Mouse (Mus musculus): ENCODE data around the gene 1700061G19Rik. TPM values are rescaled to one million over a fixed set of nuclear protein-coding genes. Genes with fewer than 3 reads are reported as not detected.

Gene 1700061G19Rik
- polyA plus RNA-seq, 1 experiment from 2014 or later = 0.42 TPM

- H3K36me3 ChIP-seq = peaks cover 20% of the 10 kb centered on the region
- 92% methylated on average over 8 of the region's 8 CpGs for WGBS
These were observed 54.7 kb downstream of the 1700061G19Rik start for GRCm38 (mm10) chr17:56930026-56930425.

GRCm38 (mm10) chr17:56933395-56933794 lies 58.1 kb downstream of the 1700061G19Rik start:
- no peak for ATAC-seq (ENCODE audit: insufficient number of reproducible peaks, insufficient read depth, low FRiP score, low TSS enrichment)
- 88% methylated on average over 2 of the region's 2 CpGs for WGBS
- Histone ChIP-seq H3K27me3 (no peaks in the 10 kb centered on the region), H3K9me3 (no peaks in the 10 kb centered on the region), H3K4me3 (peak overlapping the region; percentile 97; the same call in 1 of the 2 replicates), H3K4me2 (replicated peaks) (peak overlapping the region; percentile 81), H3K27ac (no peak overlapping the region), H3K4me1 (peaks cover 30% of the 10 kb centered on the region), H3K36me3 (0 out of 2 replicates have a peak, but pooled peaks cover 4% of the 10 kb centered on the region), H3K9ac (peak overlapping the region; percentile 11)

More at GRCm38 (mm10) chr17:56930026-56930425, 54.7 kb downstream of the 1700061G19Rik start:
- no peaks in the 10 kb centered on the region for H3K27me3 ChIP-seq
- no peak overlapping the region for H3K27ac ChIP-seq
- H3K9ac ChIP-seq = no peak overlapping the region
- no peak overlapping the region for H3K4me3 ChIP-seq
- peaks cover 30% of the 10 kb centered on the region for H3K4me1 ChIP-seq
- H3K4me2 ChIP-seq (replicated peaks) = no peak overlapping the region
- no peaks in the 10 kb centered on the region for H3K9me3 ChIP-seq
- ATAC-seq (ENCODE audit: insufficient number of reproducible peaks, insufficient read depth, low FRiP score, low TSS enrichment) = no peak

- H3K36me3 ChIP-seq = 0 out of 2 replicates have a peak, but pooled peaks cover 4% of the 10 kb centered on the region
- H3K27me3 ChIP-seq = no peaks in the 10 kb centered on the region
- ATAC-seq (ENCODE audit: insufficient number of reproducible peaks, insufficient read depth, low FRiP score, low TSS enrichment) = peak; percentile 16; the same call in 1 of the 2 replicates
- 3% methylated on average over 29 of the region's 45 CpGs for WGBS
- no peaks in the 10 kb centered on the region for H3K9me3 ChIP-seq
- H3K27ac ChIP-seq = peak overlapping the region; percentile 80
- H3K4me3 ChIP-seq = peak overlapping the region; percentile 97
- peaks cover 25% of the 10 kb centered on the region for H3K4me1 ChIP-seq
- H3K4me2 ChIP-seq (replicated peaks) = peak overlapping the region; percentile 81
- peak overlapping the region; percentile 96 for H3K9ac ChIP-seq
These were observed 59.5 kb downstream of the 1700061G19Rik start for GRCm38 (mm10) chr17:56934545-56935330.

GRCm38 (mm10) chr17:56935363-56936131 lies 60.3 kb downstream of the 1700061G19Rik start, which contains the start of gene Mllt1:
Gene Mllt1, minus strand, starts transcription at chr17:56935415.
- no peaks in the 10 kb centered on the region for H3K9me3 ChIP-seq
- ATAC-seq (ENCODE audit: insufficient number of reproducible peaks, insufficient read depth, low FRiP score, low TSS enrichment) = peak; percentile 96
- peak within 1 kb of the TSS; percentile 80 for H3K27ac ChIP-seq
- H3K4me1 ChIP-seq = peaks cover 25% of the 10 kb centered on the region
- 0 out of 2 replicates have a peak, but pooled peaks cover 4% of the 10 kb centered on the region for H3K36me3 ChIP-seq
- 3% methylated on average over 67 of the region's 76 CpGs for WGBS
- H3K9ac ChIP-seq = peak within 1 kb of the TSS; percentile 96
- peak within 1 kb of the TSS; percentile 97 for H3K4me3 ChIP-seq
- no peaks in the 10 kb centered on the region for H3K27me3 ChIP-seq
- H3K4me2 ChIP-seq (replicated peaks) = peak within 1 kb of the TSS; percentile 81

- ATAC-seq (ENCODE audit: insufficient number of reproducible peaks, insufficient read depth, low FRiP score, low TSS enrichment) = no peak
These were observed 61.5 kb downstream of the 1700061G19Rik start for GRCm38 (mm10) chr17:56936731-56937130.

More at GRCm38 (mm10) chr17:56936731-56937130, 61.5 kb downstream of the 1700061G19Rik start:
- peaks cover 25% of the 10 kb centered on the region for H3K4me1 ChIP-seq
- no peaks in the 10 kb centered on the region for H3K9me3 ChIP-seq
- no peak overlapping the region for H3K27ac ChIP-seq
- H3K9ac ChIP-seq = no peak overlapping the region
- no peak overlapping the region for H3K4me3 ChIP-seq
- H3K27me3 ChIP-seq = no peaks in the 10 kb centered on the region
- no peak overlapping the region for H3K4me2 ChIP-seq (replicated peaks)
- WGBS = 93% methylated on average over 7 of the region's 7 CpGs
- 0 out of 2 replicates have a peak, but pooled peaks cover 4% of the 10 kb centered on the region for H3K36me3 ChIP-seq

Other genes starting within 250 kb of the 1700061G19Rik start
- 66.0 and 66.9 TPM in 2 replicates for gene Lonp1, start 248.6 kb upstream of the 1700061G19Rik start, polyA plus RNA-seq (2016; fragmentation: Nextera tagmentation; extraction: Ambion mirVana)
- gene Catsperd, start 247.3 kb upstream of the 1700061G19Rik start, polyA plus RNA-seq (2016; fragmentation: Nextera tagmentation; extraction: Ambion mirVana) = 0.74 and 0.88 TPM in 2 replicates
- gene Ranbp3, start 202.2 kb upstream of the 1700061G19Rik start, polyA plus RNA-seq (2016; fragmentation: Nextera tagmentation; extraction: Ambion mirVana) = 108 and 118 TPM in 2 replicates
- 371 and 409 TPM in 2 replicates for gene Ndufa11, start 157.7 kb upstream of the 1700061G19Rik start, polyA plus RNA-seq (2016; fragmentation: Nextera tagmentation; extraction: Ambion mirVana)
- 19.4 and 20.8 TPM in 2 replicates for gene Vmac, start 157.5 kb upstream of the 1700061G19Rik start, polyA plus RNA-seq (2016; fragmentation: Nextera tagmentation; extraction: Ambion mirVana)
- 10.9 and 11.9 TPM in 2 replicates for gene Nrtn, start 117.9 kb upstream of the 1700061G19Rik start, polyA plus RNA-seq (2016; fragmentation: Nextera tagmentation; extraction: Ambion mirVana)
- gene Dus3l, start 110.7 kb upstream of the 1700061G19Rik start, polyA plus RNA-seq (2016; fragmentation: Nextera tagmentation; extraction: Ambion mirVana) = 44.1 and 47.2 TPM in 2 replicates
- gene Prr22, start 105.2 kb upstream of the 1700061G19Rik start, polyA plus RNA-seq (2016; fragmentation: Nextera tagmentation; extraction: Ambion mirVana) = 1.4 TPM in 2 replicates
- gene Rfx2, start 44.5 kb upstream of the 1700061G19Rik start, polyA plus RNA-seq (2016; fragmentation: Nextera tagmentation; extraction: Ambion mirVana) = 5.5 and 5.7 TPM in 2 replicates
- gene Acsbg2, start 1.0 kb upstream of the 1700061G19Rik start, polyA plus RNA-seq (2016; fragmentation: Nextera tagmentation; extraction: Ambion mirVana) = not detected in 2 replicates
- 95.6 and 97.2 TPM in 2 replicates for gene Mllt1, start 59.9 kb downstream of the 1700061G19Rik start, polyA plus RNA-seq (2016; fragmentation: Nextera tagmentation; extraction: Ambion mirVana)
- gene Acer1, start 106.6 kb downstream of the 1700061G19Rik start, polyA plus RNA-seq (2016; fragmentation: Nextera tagmentation; extraction: Ambion mirVana) = not detected in 2 replicates
- 147 and 165 TPM in 2 replicates for gene Clpp, start 114.8 kb downstream of the 1700061G19Rik start, polyA plus RNA-seq (2016; fragmentation: Nextera tagmentation; extraction: Ambion mirVana)
- 38.5 and 41.4 TPM in 2 replicates for gene Alkbh7, start 121.9 kb downstream of the 1700061G19Rik start, polyA plus RNA-seq (2016; fragmentation: Nextera tagmentation; extraction: Ambion mirVana)
- not detected in 2 replicates for gene Pspn, start 124.5 kb downstream of the 1700061G19Rik start, polyA plus RNA-seq (2016; fragmentation: Nextera tagmentation; extraction: Ambion mirVana)
- gene Gtf2f1, start 135.8 kb downstream of the 1700061G19Rik start, polyA plus RNA-seq (2016; fragmentation: Nextera tagmentation; extraction: Ambion mirVana) = 62.0 and 63.4 TPM in 2 replicates
- 0.32 and 0.70 TPM in 2 replicates for gene Gm17949, start 136.0 kb downstream of the 1700061G19Rik start, polyA plus RNA-seq (2016; fragmentation: Nextera tagmentation; extraction: Ambion mirVana)
- gene Khsrp, start 156.0 kb downstream of the 1700061G19Rik start, polyA plus RNA-seq (2016; fragmentation: Nextera tagmentation; extraction: Ambion mirVana) = 63.4 and 66.4 TPM in 2 replicates
- 0.13 TPM in 1 of 2 replicates, not detected in the other for gene Slc25a41, start 166.2 kb downstream of the 1700061G19Rik start, polyA plus RNA-seq (2016; fragmentation: Nextera tagmentation; extraction: Ambion mirVana)
- 5.0 and 5.2 TPM in 2 replicates for gene Crb3, start 183.6 kb downstream of the 1700061G19Rik start, polyA plus RNA-seq (2016; fragmentation: Nextera tagmentation; extraction: Ambion mirVana)
- gene Slc25a23, start 184.4 kb downstream of the 1700061G19Rik start, polyA plus RNA-seq (2016; fragmentation: Nextera tagmentation; extraction: Ambion mirVana) = 10.1 TPM in 2 replicates
- gene Dennd1c, start 203.0 kb downstream of the 1700061G19Rik start, polyA plus RNA-seq (2016; fragmentation: Nextera tagmentation; extraction: Ambion mirVana) = 1.4 and 3.2 TPM in 2 replicates
- 31.9 and 35.5 TPM in 2 replicates for gene Tubb4a, start 212.3 kb downstream of the 1700061G19Rik start, polyA plus RNA-seq (2016; fragmentation: Nextera tagmentation; extraction: Ambion mirVana)
- 7.8 and 9.6 TPM in 2 replicates for gene Tnfsf9, start 229.8 kb downstream of the 1700061G19Rik start, polyA plus RNA-seq (2016; fragmentation: Nextera tagmentation; extraction: Ambion mirVana)

All from embryonic facial prominence, embryonic 12.5 days (tissue).